Comparison of ENCODE assay signal across 13 mouse cellular contexts in the genomic region with DNA sequence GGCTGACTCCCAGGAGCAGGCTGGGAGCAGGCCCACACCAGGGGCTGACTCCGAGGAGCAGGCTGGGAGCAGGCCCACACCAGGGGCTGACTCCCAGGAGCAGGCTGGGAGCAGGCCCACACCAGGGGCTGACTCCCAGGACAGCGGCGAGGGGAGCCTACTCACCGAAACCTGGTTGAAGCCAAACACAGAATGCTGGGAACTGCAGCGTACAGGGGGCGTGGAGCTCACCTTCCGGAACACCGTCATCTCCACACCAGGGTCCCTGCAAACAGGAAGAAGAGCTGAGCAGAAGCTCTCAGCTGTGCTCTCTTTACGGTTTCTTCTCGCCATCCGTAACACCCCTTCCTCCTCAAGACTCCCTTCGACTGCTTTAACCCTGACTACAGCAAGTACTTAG. TPM values are rescaled to one million over a fixed set of nuclear protein-coding genes. Genes with fewer than 3 reads are reported as not detected.
A peak's percentile ranks its signal among the peaks of the same experiment; 100 is the strongest.
DNase-seq lines count a peak whose midpoint lies in the region; ATAC-seq and TF ChIP-seq lines count a peak whose summit lies in the region.
"Not testable (repeated sequence)": the region's sequence is repeated elsewhere in the genome, so short reads cannot be mapped to it uniquely, and the experiment has no call there.
"Had no signal": no experiment of that assay in that cellular context is flagged by ENCODE, and none has a peak within 500 bp of the region (broad histone marks: within the 10 kb centered on the region; RNA-seq: fewer than 3 reads in every experiment).

No protein-coding gene starts in this region.

- not testable (repeated sequence) for TF ChIP-seq CTCF in G1E (IDR thresholded peaks at IDR 0.05; ENCODE audit: low read depth, low read length)

- H3K27ac ChIP-seq in embryonic facial prominence, embryonic 14.5 days (replicated peaks; ENCODE audit: low read depth, low read length); hindbrain, embryonic 12.5 days; kidney, embryonic 15.5 days; neural tube, embryonic 12.5 days: not testable (repeated sequence)
- peak overlapping the region; percentile 94; the same call in 1 of the 2 replicates for H3K27ac ChIP-seq in heart, embryonic 10.5 days
- H3K27ac ChIP-seq in liver, embryonic 12.5 days = peak overlapping the region; percentile 91
- H3K27ac ChIP-seq in midbrain, embryonic 10.5 days (replicated peaks) = 0 out of 2 replicates have a peak overlapping the region, but pooled peaks have one; percentile 19

- DNase-seq in G1E (ENCODE audit: low spot score); embryonic facial prominence, embryonic 14.5 days (ENCODE audit: low spot score); heart, embryonic 10.5 days (ENCODE audit: low spot score); midbrain, embryonic 10.5 days (ENCODE audit: low spot score): not testable (repeated sequence)

- peak overlapping the region; percentile 96; the same call in 1 of the 2 replicates for H3K4me2 ChIP-seq in embryonic facial prominence, embryonic 14.5 days (ENCODE audit: low read depth, low read length)
- H3K4me2 ChIP-seq in hindbrain, embryonic 12.5 days (replicated peaks) = peak overlapping the region; percentile 100
- H3K4me2 ChIP-seq in kidney, embryonic 15.5 days = peak overlapping the region; percentile 96
- peak overlapping the region; percentile 95 for H3K4me2 ChIP-seq in liver, embryonic 12.5 days
- peak overlapping the region; percentile 100 for H3K4me2 ChIP-seq in neural tube, embryonic 12.5 days (replicated peaks)

- H3K9me3 ChIP-seq in G1E (replicated peaks); embryonic facial prominence, embryonic 14.5 days (ENCODE audit: control insufficient read depth, low read length); heart, embryonic 10.5 days; hindbrain, embryonic 12.5 days (replicated peaks); kidney, embryonic 15.5 days (replicated peaks); liver, embryonic 12.5 days (replicated peaks); midbrain, embryonic 10.5 days (replicated peaks); neural tube, embryonic 12.5 days: not testable (repeated sequence)

- not testable (repeated sequence) for H3K27me3 ChIP-seq in G1E (ENCODE audit: insufficient read depth, low read length); embryonic facial prominence, embryonic 14.5 days (replicated peaks; ENCODE audit: control insufficient read depth, insufficient read depth, low read length); heart, embryonic 10.5 days (ENCODE audit: insufficient read depth, poor library complexity, severe bottlenecking); hindbrain, embryonic 12.5 days; kidney, embryonic 15.5 days; liver, embryonic 12.5 days (replicated peaks); midbrain, embryonic 10.5 days (ENCODE audit: low read depth, poor library complexity, severe bottlenecking); neural tube, embryonic 12.5 days (replicated peaks)

- ATAC-seq in G1E (ENCODE audit: extremely low read depth, insufficient number of reproducible peaks, low FRiP score, poor library complexity, severe bottlenecking); embryonic facial prominence, embryonic 14.5 days (ENCODE audit: low read depth); hindbrain, embryonic 12.5 days (ENCODE audit: low FRiP score); kidney, embryonic 15.5 days (replicated peaks; ENCODE audit: low FRiP score); liver, embryonic 12.5 days; neural tube, embryonic 12.5 days (ENCODE audit: low FRiP score, low read depth): not testable (repeated sequence)

- 95% methylated on average over 11 of the region's 12 CpGs for WGBS in embryonic facial prominence, embryonic 14.5 days
- 90% methylated on average over 12 of the region's 12 CpGs for WGBS in heart, embryonic 10.5 days
- WGBS in hindbrain, embryonic 12.5 days = 91% methylated on average over 12 of the region's 12 CpGs
- 88% methylated on average over 12 of the region's 12 CpGs for WGBS in kidney, embryonic 15.5 days
- WGBS in liver, embryonic 12.5 days (ENCODE audit: insufficient replicate concordance) = 83% methylated on average over 12 of the region's 12 CpGs
- WGBS in midbrain, embryonic 10.5 days = 96% methylated on average over 12 of the region's 12 CpGs
- WGBS in neural tube, embryonic 12.5 days = 95% methylated on average over 12 of the region's 12 CpGs

- H3K4me3 ChIP-seq in G1E (ENCODE audit: low read depth, low read length) = peak overlapping the region; percentile 86; the same call in 1 of the 2 replicates
- peak overlapping the region; percentile 88; the same call in 1 of the 2 replicates for H3K4me3 ChIP-seq in embryonic facial prominence, embryonic 14.5 days (ENCODE audit: low read depth, low read length)
- H3K4me3 ChIP-seq in heart, embryonic 10.5 days = peak overlapping the region; percentile 96
- peak overlapping the region; percentile 90; the same call in 1 of the 2 replicates for H3K4me3 ChIP-seq in hindbrain, embryonic 12.5 days
- peak overlapping the region; percentile 81 for H3K4me3 ChIP-seq in kidney, embryonic 15.5 days (replicated peaks)
- peak overlapping the region; percentile 81 for H3K4me3 ChIP-seq in liver, embryonic 12.5 days
- H3K4me3 ChIP-seq in midbrain, embryonic 10.5 days = peak overlapping the region; percentile 90
- H3K4me3 ChIP-seq in neural tube, embryonic 12.5 days = not testable (repeated sequence)

- peaks cover 73% of the 10 kb centered on the region for H3K36me3 ChIP-seq in G1E (replicated peaks)
- H3K36me3 ChIP-seq in embryonic facial prominence, embryonic 14.5 days (ENCODE audit: control insufficient read depth, insufficient read depth, low read length) = peaks cover 57% of the 10 kb centered on the region
- H3K36me3 ChIP-seq in heart, embryonic 10.5 days = peaks cover 68% of the 10 kb centered on the region
- H3K36me3 ChIP-seq in hindbrain, embryonic 12.5 days = peaks cover 62% of the 10 kb centered on the region
- H3K36me3 ChIP-seq in kidney, embryonic 15.5 days = peaks cover 59% of the 10 kb centered on the region
- peaks cover 66% of the 10 kb centered on the region for H3K36me3 ChIP-seq in liver, embryonic 12.5 days
- peaks cover 69% of the 10 kb centered on the region for H3K36me3 ChIP-seq in midbrain, embryonic 10.5 days
- H3K36me3 ChIP-seq in neural tube, embryonic 12.5 days = peaks cover 61% of the 10 kb centered on the region

- peaks cover 58% of the 10 kb centered on the region for H3K4me1 ChIP-seq in G1E (ENCODE audit: insufficient read depth, low read depth, low read length)
- peaks cover 18% of the 10 kb centered on the region for H3K4me1 ChIP-seq in embryonic facial prominence, embryonic 14.5 days (ENCODE audit: control insufficient read depth, insufficient read depth, low read length)
- peaks cover 34% of the 10 kb centered on the region for H3K4me1 ChIP-seq in heart, embryonic 10.5 days
- peaks cover 36% of the 10 kb centered on the region for H3K4me1 ChIP-seq in hindbrain, embryonic 12.5 days
- H3K4me1 ChIP-seq in kidney, embryonic 15.5 days = peaks cover 33% of the 10 kb centered on the region
- H3K4me1 ChIP-seq in liver, embryonic 12.5 days = peaks cover 53% of the 10 kb centered on the region
- H3K4me1 ChIP-seq in midbrain, embryonic 10.5 days = peaks cover 42% of the 10 kb centered on the region
- H3K4me1 ChIP-seq in neural tube, embryonic 12.5 days = peaks cover 40% of the 10 kb centered on the region

- peak overlapping the region; percentile 83; the same call in 1 of the 2 replicates for H3K9ac ChIP-seq in embryonic facial prominence, embryonic 14.5 days (ENCODE audit: low read depth, low read length)
- peak overlapping the region; percentile 94; the same call in 1 of the 2 replicates for H3K9ac ChIP-seq in hindbrain, embryonic 12.5 days
- peak overlapping the region; percentile 79; the same call in 1 of the 2 replicates for H3K9ac ChIP-seq in kidney, embryonic 15.5 days
- H3K9ac ChIP-seq in liver, embryonic 12.5 days = peak overlapping the region; percentile 89
- H3K9ac ChIP-seq in neural tube, embryonic 12.5 days = not testable (repeated sequence)

RNA-seq across cellular contexts. Expression of gene Map3k11, which starts 1.6 kb away (rescaled TPM):
- total RNA-seq in G1E (2014; fragmentation: Nextera tagmentation) (18.3 and 23.3 TPM in 2 replicates), G1E (2017) (22.2 and 22.8 TPM in 2 replicates)
- 145 and 163 TPM in 2 replicates for polyA plus RNA-seq in G1E (2012)
- polyA plus RNA-seq in embryonic facial prominence, embryonic 14.5 days (2014; fragmentation: Nextera tagmentation; extraction: Ambion mirVana) = 18.9 and 23.3 TPM in 2 replicates
- polyA plus RNA-seq in heart, embryonic 10.5 days (2016; fragmentation: Nextera tagmentation; extraction: Ambion mirVana) = 33.6 and 36.0 TPM in 2 replicates
- 21.5 and 23.3 TPM in 2 replicates for polyA plus RNA-seq in hindbrain, embryonic 12.5 days (2016; fragmentation: Nextera tagmentation; extraction: Ambion mirVana)
- 42.6 and 43.2 TPM in 2 replicates for polyA plus RNA-seq in kidney, embryonic 15.5 days (2015; fragmentation: Nextera tagmentation; extraction: Ambion mirVana)
- 25.8 and 27.7 TPM in 2 replicates for polyA plus RNA-seq in liver, embryonic 12.5 days (2016; fragmentation: Nextera tagmentation; extraction: Ambion mirVana)
- polyA plus RNA-seq in midbrain, embryonic 10.5 days (2016; fragmentation: Nextera tagmentation; extraction: Ambion mirVana) = 28.7 and 29.9 TPM in 2 replicates
- 22.4 and 28.9 TPM in 2 replicates for polyA plus RNA-seq in neural tube, embryonic 12.5 days (2016; fragmentation: Nextera tagmentation; extraction: Ambion mirVana)

RNA-seq across cellular contexts. Expression of gene Pcnx3, which starts 1.8 kb away (rescaled TPM):
- total RNA-seq in G1E (2014; fragmentation: Nextera tagmentation) (50.7 and 51.0 TPM in 2 replicates), G1E (2017) (13.6 and 16.1 TPM in 2 replicates)
- polyA plus RNA-seq in G1E (2012) = 178 and 200 TPM in 2 replicates
- polyA plus RNA-seq in embryonic facial prominence, embryonic 14.5 days (2014; fragmentation: Nextera tagmentation; extraction: Ambion mirVana) = 24.1 and 32.1 TPM in 2 replicates
- polyA plus RNA-seq in heart, embryonic 10.5 days (2016; fragmentation: Nextera tagmentation; extraction: Ambion mirVana) = 20.1 and 26.3 TPM in 2 replicates
- polyA plus RNA-seq in hindbrain, embryonic 12.5 days (2016; fragmentation: Nextera tagmentation; extraction: Ambion mirVana) = 34.6 and 35.0 TPM in 2 replicates
- 22.2 and 30.1 TPM in 2 replicates for polyA plus RNA-seq in kidney, embryonic 15.5 days (2015; fragmentation: Nextera tagmentation; extraction: Ambion mirVana)
- polyA plus RNA-seq in liver, embryonic 12.5 days (2016; fragmentation: Nextera tagmentation; extraction: Ambion mirVana) = 18.4 and 18.6 TPM in 2 replicates
- 22.8 and 25.6 TPM in 2 replicates for polyA plus RNA-seq in midbrain, embryonic 10.5 days (2016; fragmentation: Nextera tagmentation; extraction: Ambion mirVana)
- polyA plus RNA-seq in neural tube, embryonic 12.5 days (2016; fragmentation: Nextera tagmentation; extraction: Ambion mirVana) = 30.3 and 32.4 TPM in 2 replicates

RNA-seq across cellular contexts. Expression of gene Kcnk7, which starts 17.2 kb away (rescaled TPM):
- not detected in 2 replicates for total RNA-seq in G1E (2014; fragmentation: Nextera tagmentation)
- not detected in 2 replicates for total RNA-seq in G1E (2017)
- polyA plus RNA-seq in G1E (2012) = 0.07 and 0.10 TPM in 2 replicates
- polyA plus RNA-seq in embryonic facial prominence, embryonic 14.5 days (2014; fragmentation: Nextera tagmentation; extraction: Ambion mirVana) = 0.34 and 1.7 TPM in 2 replicates
- 0.15 TPM in 1 of 2 replicates, not detected in the other for polyA plus RNA-seq in heart, embryonic 10.5 days (2016; fragmentation: Nextera tagmentation; extraction: Ambion mirVana)
- not detected in 2 replicates for polyA plus RNA-seq in hindbrain, embryonic 12.5 days (2016; fragmentation: Nextera tagmentation; extraction: Ambion mirVana)
- polyA plus RNA-seq in kidney, embryonic 15.5 days (2015; fragmentation: Nextera tagmentation; extraction: Ambion mirVana) = 0.15 and 0.38 TPM in 2 replicates
- 0.18 and 0.19 TPM in 2 replicates for polyA plus RNA-seq in liver, embryonic 12.5 days (2016; fragmentation: Nextera tagmentation; extraction: Ambion mirVana)
- polyA plus RNA-seq in midbrain, embryonic 10.5 days (2016; fragmentation: Nextera tagmentation; extraction: Ambion mirVana) = 0.20 TPM in 1 of 2 replicates, not detected in the other
- 0.19 TPM in 2 replicates for polyA plus RNA-seq in neural tube, embryonic 12.5 days (2016; fragmentation: Nextera tagmentation; extraction: Ambion mirVana)
- total RNA-seq: adrenal gland, adult 18-20 months; common myeloid progenitor, adult 5-6 weeks; gastrocnemius, postnatal 14 days; left cerebral cortex, adult 2 months had no signal
- polyA plus RNA-seq: small intestine, adult 2 months had no signal

RNA-seq across cellular contexts. Expression of gene Sipa1, which starts 23.4 kb away (rescaled TPM):
- total RNA-seq in G1E (2014; fragmentation: Nextera tagmentation) (14.9 and 33.7 TPM in 2 replicates), G1E (2017) (10.3 and 13.5 TPM in 2 replicates)
- 88.4 and 107 TPM in 2 replicates for polyA plus RNA-seq in G1E (2012)
- polyA plus RNA-seq in embryonic facial prominence, embryonic 14.5 days (2014; fragmentation: Nextera tagmentation; extraction: Ambion mirVana) = 24.4 and 26.6 TPM in 2 replicates
- 24.7 and 28.9 TPM in 2 replicates for polyA plus RNA-seq in heart, embryonic 10.5 days (2016; fragmentation: Nextera tagmentation; extraction: Ambion mirVana)
- polyA plus RNA-seq in hindbrain, embryonic 12.5 days (2016; fragmentation: Nextera tagmentation; extraction: Ambion mirVana) = 22.4 and 25.4 TPM in 2 replicates
- 30.8 and 39.8 TPM in 2 replicates for polyA plus RNA-seq in kidney, embryonic 15.5 days (2015; fragmentation: Nextera tagmentation; extraction: Ambion mirVana)
- polyA plus RNA-seq in liver, embryonic 12.5 days (2016; fragmentation: Nextera tagmentation; extraction: Ambion mirVana) = 41.4 and 41.8 TPM in 2 replicates
- polyA plus RNA-seq in midbrain, embryonic 10.5 days (2016; fragmentation: Nextera tagmentation; extraction: Ambion mirVana) = 22.3 and 22.9 TPM in 2 replicates
- polyA plus RNA-seq in neural tube, embryonic 12.5 days (2016; fragmentation: Nextera tagmentation; extraction: Ambion mirVana) = 24.8 and 25.7 TPM in 2 replicates

RNA-seq across cellular contexts. Expression of gene Ehbp1l1, which starts 39.2 kb away (rescaled TPM):
- total RNA-seq in G1E (2014; fragmentation: Nextera tagmentation) = 20.8 and 34.1 TPM in 2 replicates
- total RNA-seq in G1E (2017) = 45.5 and 45.7 TPM in 2 replicates
- 85.9 and 88.3 TPM in 2 replicates for polyA plus RNA-seq in G1E (2012)
- 34.2 and 43.4 TPM in 2 replicates for polyA plus RNA-seq in embryonic facial prominence, embryonic 14.5 days (2014; fragmentation: Nextera tagmentation; extraction: Ambion mirVana)
- polyA plus RNA-seq in heart, embryonic 10.5 days (2016; fragmentation: Nextera tagmentation; extraction: Ambion mirVana) = 69.0 and 130 TPM in 2 replicates
- 10.8 and 12.1 TPM in 2 replicates for polyA plus RNA-seq in hindbrain, embryonic 12.5 days (2016; fragmentation: Nextera tagmentation; extraction: Ambion mirVana)
- polyA plus RNA-seq in kidney, embryonic 15.5 days (2015; fragmentation: Nextera tagmentation; extraction: Ambion mirVana) = 20.5 and 25.9 TPM in 2 replicates
- polyA plus RNA-seq in liver, embryonic 12.5 days (2016; fragmentation: Nextera tagmentation; extraction: Ambion mirVana) = 122 and 124 TPM in 2 replicates
- polyA plus RNA-seq in midbrain, embryonic 10.5 days (2016; fragmentation: Nextera tagmentation; extraction: Ambion mirVana) = 9.3 and 9.5 TPM in 2 replicates
- polyA plus RNA-seq in neural tube, embryonic 12.5 days (2016; fragmentation: Nextera tagmentation; extraction: Ambion mirVana) = 10.1 and 10.5 TPM in 2 replicates
